Mouse (Mus musculus): ENCODE results near the gene Cyyr1.

DNA sequence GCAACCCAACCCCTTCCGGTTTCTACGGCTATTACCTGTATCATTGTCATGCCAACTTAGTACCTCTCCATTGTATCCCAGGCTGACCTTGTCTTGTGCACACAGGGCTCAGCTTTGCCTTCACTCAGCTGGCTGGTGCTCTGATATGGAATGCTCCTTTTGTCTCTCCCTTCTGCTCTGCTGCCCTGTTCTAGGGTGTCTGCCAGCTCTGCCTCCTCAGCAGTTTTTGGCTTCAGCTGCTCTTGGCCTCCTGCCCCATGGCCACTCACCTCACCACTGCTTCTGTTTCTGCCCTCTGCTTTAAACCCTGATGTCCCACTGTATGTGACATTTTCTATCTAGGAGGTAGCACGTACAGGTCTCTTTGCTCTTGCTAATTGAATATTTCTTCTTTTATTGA lies 137.8 kb downstream of the Cyyr1 start:
- TF ChIP-seq POLR2A (IDR thresholded peaks at IDR 0.05; ENCODE audit: control insufficient read depth, extremely low read depth, insufficient read depth, low read length, poor library complexity) (no peak), CTCF (IDR thresholded peaks at IDR 0.05; ENCODE audit: borderline replicate concordance, control insufficient read depth, extremely low read depth, insufficient read depth, low read length, poor library complexity) (no peak)

All from thymus, adult 2 months (tissue).